Mouse (Mus musculus) intestine, postnatal 0 days (tissue): ENCODE data around the gene Etv1. TPM values are rescaled to one million over a fixed set of nuclear protein-coding genes. Genes with fewer than 3 reads are reported as not detected.

Experiments
- ATAC-seq: fragments of 200-750 bp; cut with Nextera tagmentation; 2 replicates; pipeline ENCODE4 v1.8.0; 2017; ENCODE audit warnings: mild to moderate bottlenecking, moderate TSS enrichment, moderate library complexity
- H3K27ac ChIP-seq: fragments of 300-500 bp; sonication (generic); 2 replicates; pipeline ENCODE4 v1.5.1; 2014; ENCODE audit warnings: mild to moderate bottlenecking, low read depth, low read length, moderate library complexity
- H3K27me3 ChIP-seq: fragments of 300-500 bp; sonication (generic); replicated peaks from 2 replicates; pipeline ENCODE4 v1.6.1; 2014; ENCODE audit warnings: low read length, mixed read lengths; ENCODE audit not compliant: control insufficient read depth, insufficient read depth
- H3K36me3 ChIP-seq: fragments of 300-500 bp; sonication (generic); 2 replicates; pipeline ENCODE4 v1.6.1; 2014; ENCODE audit warnings: mild to moderate bottlenecking, moderate library complexity; ENCODE audit not compliant: control insufficient read depth, insufficient read depth
- H3K4me1 ChIP-seq: fragments of 300-500 bp; sonication (generic); replicated peaks from 2 replicates; pipeline ENCODE4 v1.6.1; 2014; ENCODE audit warnings: antibody characterized with exemption, low read length, mixed read lengths; ENCODE audit not compliant: control insufficient read depth, insufficient read depth
- H3K4me2 ChIP-seq: fragments of 300-500 bp; sonication (generic); replicated peaks from 2 replicates; pipeline ENCODE4 v1.6.1; 2014; ENCODE audit warnings: low read depth, mild to moderate bottlenecking, moderate library complexity
- H3K4me3 ChIP-seq: fragments of 300-500 bp; sonication (generic); 2 replicates; pipeline ENCODE4 v1.5.1; 2014; ENCODE audit warnings: low read depth, low read length
- H3K9ac ChIP-seq: fragments of 300-500 bp; sonication (generic); 2 replicates; pipeline ENCODE4 v1.6.1; 2014; ENCODE audit warnings: mild to moderate bottlenecking, low read depth, low read length
- H3K9me3 ChIP-seq: fragments of 300-500 bp; sonication (generic); 2 replicates; pipeline ENCODE4 v1.6.1; 2016; ENCODE audit warnings: mixed run types; ENCODE audit not compliant: control insufficient read depth
- CTCF ChIP-seq: sonication (generic); IDR thresholded peaks from 2 replicates; pipeline ENCODE4 v1.5.1; 2016; ENCODE audit warnings: low read depth, mild to moderate bottlenecking, control low read depth, antibody characterized with exemption, moderate library complexity
- WGBS: fragments of 180-500 bp; shearing (Covaris S2); extraction: QIAGEN DNeasy Blood & Tissue Kit; methylation state at CpG from one replicate; pipeline ENCODE4 v1.1.7; 2014; 5-methylcytosine and 5-hydroxymethylcytosine counted together
- polyA plus RNA-seq: library from polyadenylated mRNA; unstranded; fragments of >200 nt; fragmentation: Nextera tagmentation; extraction: Ambion mirVana; gene quantifications from 2 replicates; pipeline ENCODE4 v1.2.1, GENCODE M21; 2015

Etv1 gene
- polyA plus RNA-seq, 1 experiment from 2014 or later, result 18.6 TPM

GRCm38 (mm10) chr12:38904516-38904915 is 125.3 kb downstream of the Etv1 start:
- 76% methylated on average over 3 of the region's 3 CpGs for WGBS
- H3K9me3 ChIP-seq, result no peaks in the 10 kb centered on the region
- no peaks in the 10 kb centered on the region for H3K27me3 ChIP-seq
- no peak overlapping the region for H3K9ac ChIP-seq
- no peak overlapping the region for H3K4me3 ChIP-seq
- no peak overlapping the region for H3K27ac ChIP-seq
- no peak overlapping the region for H3K4me2 ChIP-seq
- H3K4me1 ChIP-seq, result no peaks in the 10 kb centered on the region
- no peaks in the 10 kb centered on the region for H3K36me3 ChIP-seq
- no peak for ATAC-seq
- TF ChIP-seq CTCF, result no peak

GRCm38 (mm10) chr12:38906314-38906713 is 127.1 kb downstream of the Etv1 start:
- Histone ChIP-seq H3K27ac (no peak overlapping the region), H3K9ac (no peak overlapping the region), H3K27me3 (no peaks in the 10 kb centered on the region), H3K4me3 (no peak overlapping the region), H3K9me3 (no peaks in the 10 kb centered on the region), H3K4me1 (no peaks in the 10 kb centered on the region), H3K4me2 (no peak overlapping the region), H3K36me3 (no peaks in the 10 kb centered on the region)
- no peak for ATAC-seq
- 71% methylated on average over 6 of the region's 6 CpGs for WGBS
- no peak for TF ChIP-seq CTCF

- Histone ChIP-seq H3K9me3 (no peaks in the 10 kb centered on the region), H3K27me3 (no peaks in the 10 kb centered on the region), H3K4me1 (no peaks in the 10 kb centered on the region), H3K4me3 (no peak overlapping the region), H3K9ac (no peak overlapping the region), H3K36me3 (no peaks in the 10 kb centered on the region), H3K27ac (no peak overlapping the region), H3K4me2 (no peak overlapping the region)
- TF ChIP-seq CTCF, result no peak
- 40% methylated on average over 9 of the region's 9 CpGs for WGBS
- no peak for ATAC-seq
Measured at GRCm38 (mm10) chr12:38906812-38907211, 127.6 kb downstream of the Etv1 start.

GRCm38 (mm10) chr12:38908947-38909346 is 129.8 kb downstream of the Etv1 start:
- no peaks in the 10 kb centered on the region for H3K9me3 ChIP-seq
- no peak overlapping the region for H3K4me3 ChIP-seq
- H3K4me2 ChIP-seq, result no peak overlapping the region
- H3K36me3 ChIP-seq, result no peaks in the 10 kb centered on the region
- 80% methylated on average over 3 of the region's 3 CpGs for WGBS
- ATAC-seq, result no peak
- no peak overlapping the region for H3K27ac ChIP-seq
- H3K4me1 ChIP-seq, result no peaks in the 10 kb centered on the region
- TF ChIP-seq CTCF, result no peak
- H3K27me3 ChIP-seq, result no peaks in the 10 kb centered on the region
- no peak overlapping the region for H3K9ac ChIP-seq
